Mouse (Mus musculus) liver, adult 2 months (tissue): ENCODE data around the gene Cdc14a.

Experiments
- CTCF ChIP-seq: fragments of 200-500 bp; IDR thresholded peaks from 2 replicates; pipeline ENCODE4 v1.5.1; 2011; ENCODE audit warnings: low read depth, low read length, control low read depth
- POLR2A ChIP-seq: fragments of 200-500 bp; IDR thresholded peaks from 2 replicates; pipeline ENCODE4 v1.6.1; 2011; ENCODE audit warnings: low read length, control low read depth; ENCODE audit not compliant: insufficient read depth; ENCODE audit errors: extremely low read depth

GRCm38 (mm10) chr3:116454529-116454928 lies 30.7 kb upstream of the Cdc14a start:
- no peak for TF ChIP-seq CTCF
- TF ChIP-seq POLR2A = no peak
